Mouse (Mus musculus) small intestine, adult 2 months (tissue): Measurements from ENCODE around the gene Ppme1.

ENCODE experiments used
- CTCF ChIP-seq: fragments of 200-500 bp; IDR thresholded peaks from 2 replicates; pipeline ENCODE4 v1.5.1; 2012; ENCODE audit warnings: low read depth, mild to moderate bottlenecking, control low read depth, inconsistent platforms, low read length, moderate library complexity, mixed read lengths; ENCODE audit not compliant: insufficient replicate concordance, insufficient read length; ENCODE audit errors: extremely low read depth
- POLR2A ChIP-seq: fragments of 200-500 bp; IDR thresholded peaks from 2 replicates; pipeline ENCODE4 v1.6.1; 2012; ENCODE audit warnings: low read depth, mild to moderate bottlenecking, control low read depth, inconsistent platforms, low read length, moderate library complexity

DNA sequence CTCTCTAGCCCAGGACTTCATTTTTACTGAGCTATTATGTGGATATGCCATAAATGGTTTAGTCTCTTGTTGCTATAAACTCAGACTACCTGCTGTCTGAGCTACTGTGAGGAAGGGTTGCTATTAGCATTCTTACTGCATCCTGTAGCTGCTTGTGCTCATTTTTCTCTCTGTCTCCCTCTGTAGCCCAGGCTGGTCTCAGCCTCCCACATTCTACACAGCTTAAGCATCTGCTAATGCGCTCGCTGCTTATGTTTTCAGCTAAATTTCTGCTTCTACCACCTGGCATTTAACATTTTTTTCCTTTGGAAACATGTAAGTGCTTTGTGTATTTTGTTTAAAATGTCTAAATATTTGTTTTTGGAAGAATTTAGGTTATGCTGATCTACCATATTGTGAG is 76.4 kb downstream of the Ppme1 start:
- TF ChIP-seq POLR2A: no peak
- no peak for TF ChIP-seq CTCF
